Mouse (Mus musculus) macrophage (primary cell): ENCODE data around the gene Gm20715. TPM values are rescaled to one million over a fixed set of nuclear protein-coding genes. Genes with fewer than 3 reads are reported as not detected.

Source experiments
- H3K27ac ChIP-seq: fragments of 350-480 bp; formaldehyde crosslinking; 2 replicates; pipeline ENCODE4 v1.9.0; 2021
- H3K36me3 ChIP-seq: fragments of 350-480 bp; formaldehyde crosslinking; 2 replicates; pipeline ENCODE4 v1.9.0; 2021; ENCODE audit errors: inconsistent target
- H3K4me3 ChIP-seq: fragments of 350-480 bp; formaldehyde crosslinking; 2 replicates; pipeline ENCODE4 v1.9.0; 2021; ENCODE audit errors: inconsistent target
- H3K79me2 ChIP-seq: fragments of 350-480 bp; formaldehyde crosslinking; 2 replicates; pipeline ENCODE4 v1.9.0; 2021; ENCODE audit errors: inconsistent target
- WGBS: methylation state at CpG from one replicate; pipeline ENCODE4 v1.1.7; 2026; ENCODE audit warnings: inconsistent platforms; ENCODE audit not compliant: missing documents; 5-methylcytosine and 5-hydroxymethylcytosine counted together
- polyA plus RNA-seq: library from polyadenylated mRNA; stranded (reverse); fragments of 250-400 nt; gene quantifications from 3 replicates; pipeline ENCODE4 v1.2.4, GENCODE M21; 2018; ENCODE audit warnings: inconsistent platforms

Gene Gm20715
- polyA plus RNA-seq, 1 experiment from 2014 or later, result not detected

- 100% methylated on average over 5 of the region's 8 CpGs for WGBS
- H3K36me3 ChIP-seq, result peaks cover 28% of the 10 kb centered on the region
- no peaks in the 10 kb centered on the region for H3K79me2 ChIP-seq
- no peak overlapping the region for H3K4me3 ChIP-seq
- H3K27ac ChIP-seq, result no peak overlapping the region
These were observed 23.1 kb upstream of the Gm20715 start for GRCm38 (mm10) chr7:6386995-6387394.

GRCm38 (mm10) chr7:6388971-6389370, 21.1 kb upstream of the Gm20715 start:
- H3K27ac ChIP-seq, result no peak overlapping the region
- H3K79me2 ChIP-seq, result no peaks in the 10 kb centered on the region
- H3K36me3 ChIP-seq, result peaks cover 46% of the 10 kb centered on the region
- H3K4me3 ChIP-seq, result no peak overlapping the region
- WGBS, result 76% methylated on average over 5 of the region's 5 CpGs

- H3K36me3 ChIP-seq, result peaks cover 50% of the 10 kb centered on the region
- H3K27ac ChIP-seq, result no peak overlapping the region
- 89% methylated on average over 4 of the region's 5 CpGs for WGBS
- no peaks in the 10 kb centered on the region for H3K79me2 ChIP-seq
- no peak overlapping the region for H3K4me3 ChIP-seq
These were observed 20.6 kb upstream of the Gm20715 start for GRCm38 (mm10) chr7:6389449-6389848.

- H3K36me3 ChIP-seq, result peaks cover 20% of the 10 kb centered on the region
- peak within 1 kb of the TSS; percentile 29 for H3K4me3 ChIP-seq
- no peak within 1 kb of the TSS for H3K27ac ChIP-seq
- H3K79me2 ChIP-seq, result no peaks in the 10 kb centered on the region
- WGBS, result 36% methylated on average over 25 of the region's 25 CpGs
These were observed 11.8 kb upstream of the Gm20715 start, which contains the start of gene Smim17 for GRCm38 (mm10) chr7:6397996-6398975. Gene Smim17, plus strand, starts transcription at chr7:6398715.

- Histone ChIP-seq H3K36me3 (no peaks in the 10 kb centered on the region), H3K79me2 (no peaks in the 10 kb centered on the region)
- WGBS, result 14% methylated on average over 17 of the region's 22 CpGs
These were observed 4.8 kb downstream of the Gm20715 start for GRCm38 (mm10) chr7:6414626-6415441.

GRCm38 (mm10) chr7:6415442-6415787, 5.3 kb downstream of the Gm20715 start:
- Histone ChIP-seq H3K79me2 (no peaks in the 10 kb centered on the region), H3K4me3 (no peak overlapping the region), H3K36me3 (no peaks in the 10 kb centered on the region), H3K27ac (no peak overlapping the region)
- WGBS, result 26% methylated on average over 8 of the region's 8 CpGs

More at GRCm38 (mm10) chr7:6414626-6415441, 4.8 kb downstream of the Gm20715 start:
- Histone ChIP-seq H3K4me3 (no peak overlapping the region), H3K27ac (no peak overlapping the region)

- no peak overlapping the region for H3K27ac ChIP-seq
- H3K4me3 ChIP-seq, result no peak overlapping the region
- 63% methylated on average over 6 of the region's 6 CpGs for WGBS
- no peaks in the 10 kb centered on the region for H3K36me3 ChIP-seq
- H3K79me2 ChIP-seq, result no peaks in the 10 kb centered on the region
These were observed 9.8 kb downstream of the Gm20715 start for GRCm38 (mm10) chr7:6419894-6420293.

GRCm38 (mm10) chr7:6429381-6429780, 19.3 kb downstream of the Gm20715 start:
- no peaks in the 10 kb centered on the region for H3K79me2 ChIP-seq
- H3K36me3 ChIP-seq, result no peaks in the 10 kb centered on the region
- no peak overlapping the region for H3K4me3 ChIP-seq
- whole genome bisulfite sequencing, result 80% methylated on average over 3 of the region's 3 CpGs
- H3K27ac ChIP-seq, result no peak overlapping the region

- WGBS, result 21% methylated on average over 2 of the region's 2 CpGs
- no peak overlapping the region for H3K4me3 ChIP-seq
- H3K36me3 ChIP-seq, result no peaks in the 10 kb centered on the region
- H3K79me2 ChIP-seq, result no peaks in the 10 kb centered on the region
- no peak overlapping the region for H3K27ac ChIP-seq
These were observed 20.3 kb downstream of the Gm20715 start for GRCm38 (mm10) chr7:6430342-6430741.

GRCm38 (mm10) chr7:6438388-6438787, 28.3 kb downstream of the Gm20715 start, which contains the start of gene Olfr1344:
Gene Olfr1344, plus strand, starts transcription at chr7:6438688.
- Histone ChIP-seq H3K4me3 (no peak within 1 kb of the TSS), H3K79me2 (no peaks in the 10 kb centered on the region), H3K36me3 (no peaks in the 10 kb centered on the region), H3K27ac (no peak within 1 kb of the TSS)
- 63% methylated on average over 3 of the region's 3 CpGs for WGBS

GRCm38 (mm10) chr7:6441173-6441572, 31.1 kb downstream of the Gm20715 start:
- WGBS, result 44% methylated on average over 2 of the region's 2 CpGs
- Histone ChIP-seq H3K36me3 (no peaks in the 10 kb centered on the region), H3K4me3 (no peak overlapping the region), H3K27ac (no peak overlapping the region), H3K79me2 (no peaks in the 10 kb centered on the region)

- no peak overlapping the region for H3K27ac ChIP-seq
- 10% methylated on average over 5 of the region's 5 CpGs for WGBS
- H3K36me3 ChIP-seq, result no peaks in the 10 kb centered on the region
- H3K4me3 ChIP-seq, result no peak overlapping the region
- H3K79me2 ChIP-seq, result no peaks in the 10 kb centered on the region
These were observed 37.7 kb downstream of the Gm20715 start for GRCm38 (mm10) chr7:6447771-6448170.

GRCm38 (mm10) chr7:6455868-6456267, 45.8 kb downstream of the Gm20715 start, which contains the start of gene Olfr1336:
Gene Olfr1336, plus strand, starts transcription at chr7:6456168.
- H3K79me2 ChIP-seq, result no peaks in the 10 kb centered on the region
- H3K36me3 ChIP-seq, result no peaks in the 10 kb centered on the region
- H3K27ac ChIP-seq, result no peak within 1 kb of the TSS
- no peak within 1 kb of the TSS for H3K4me3 ChIP-seq

GRCm38 (mm10) chr7:6456399-6456798, 46.3 kb downstream of the Gm20715 start:
- Histone ChIP-seq H3K27ac (no peak overlapping the region), H3K4me3 (no peak overlapping the region), H3K79me2 (no peaks in the 10 kb centered on the region), H3K36me3 (no peaks in the 10 kb centered on the region)
- WGBS, result 40% methylated on average over 3 of the region's 3 CpGs

- Histone ChIP-seq H3K4me3 (no peak within 1 kb of the TSS), H3K79me2 (no peaks in the 10 kb centered on the region), H3K36me3 (no peaks in the 10 kb centered on the region), H3K27ac (no peak within 1 kb of the TSS)
These were observed 56.9 kb downstream of the Gm20715 start, which contains the start of gene Olfr1346 for GRCm38 (mm10) chr7:6466951-6467350. Gene Olfr1346, plus strand, starts transcription at chr7:6467101.
